ENCODE assay signal across 19 mouse cellular contexts in genomic region chr4:155854991-155855390, GRCm38 (mm10).
"Had no signal": no experiment of that assay in that cellular context is flagged by ENCODE, and none has a peak within 500 bp of the region (broad histone marks: within the 10 kb centered on the region; RNA-seq: fewer than 3 reads in every experiment).

No protein-coding gene starts in this region.

- ATAC-seq: liver, embryonic 12.5 days; midbrain, embryonic 13.5 days had no signal

- H3K9me3 ChIP-seq: limb, embryonic 10.5 days; limb, embryonic 13.5 days; liver, embryonic 12.5 days; liver, embryonic 15.5 days; midbrain, embryonic 13.5 days; neural tube, embryonic 12.5 days; stomach, embryonic 15.5 days had no signal

- H3K4me3 ChIP-seq: layer of hippocampus, adult 2 months; limb, embryonic 10.5 days; limb, embryonic 13.5 days; liver, embryonic 12.5 days; liver, embryonic 15.5 days; midbrain, embryonic 13.5 days; neural tube, embryonic 12.5 days; stomach, embryonic 15.5 days had no signal

- H3K27me3 ChIP-seq: limb, embryonic 13.5 days; liver, embryonic 12.5 days; liver, embryonic 15.5 days; midbrain, embryonic 13.5 days; neural tube, embryonic 12.5 days; stomach, embryonic 15.5 days had no signal

- H3K9ac ChIP-seq: limb, embryonic 13.5 days; liver, embryonic 12.5 days; liver, embryonic 15.5 days; midbrain, embryonic 13.5 days; neural tube, embryonic 12.5 days; stomach, embryonic 15.5 days had no signal

- H3K27ac ChIP-seq: layer of hippocampus, adult 2 months; limb, embryonic 10.5 days; limb, embryonic 13.5 days; liver, embryonic 12.5 days; liver, embryonic 15.5 days; macrophage; midbrain, embryonic 13.5 days; neural tube, embryonic 12.5 days; stomach, embryonic 15.5 days had no signal

- H3K4me2 ChIP-seq: limb, embryonic 13.5 days; liver, embryonic 12.5 days; liver, embryonic 15.5 days; midbrain, embryonic 13.5 days; neural tube, embryonic 12.5 days; stomach, embryonic 15.5 days had no signal

- H3K4me1 ChIP-seq: limb, embryonic 10.5 days; limb, embryonic 13.5 days; neural tube, embryonic 12.5 days; stomach, embryonic 15.5 days had no signal

- DNase-seq: kidney, adult 11 months; kidney, adult 8-10 months; layer of hippocampus, adult 9-11 months; liver; lung, adult 18-20 months; lung, postnatal 14 days; retina, postnatal 1 day; right cerebral cortex, postnatal 25 days; spleen, adult 18-20 months; thymus, postnatal 25 days had no signal
